10 mouse cellular contexts compared by ENCODE assay signal in the genomic region with DNA sequence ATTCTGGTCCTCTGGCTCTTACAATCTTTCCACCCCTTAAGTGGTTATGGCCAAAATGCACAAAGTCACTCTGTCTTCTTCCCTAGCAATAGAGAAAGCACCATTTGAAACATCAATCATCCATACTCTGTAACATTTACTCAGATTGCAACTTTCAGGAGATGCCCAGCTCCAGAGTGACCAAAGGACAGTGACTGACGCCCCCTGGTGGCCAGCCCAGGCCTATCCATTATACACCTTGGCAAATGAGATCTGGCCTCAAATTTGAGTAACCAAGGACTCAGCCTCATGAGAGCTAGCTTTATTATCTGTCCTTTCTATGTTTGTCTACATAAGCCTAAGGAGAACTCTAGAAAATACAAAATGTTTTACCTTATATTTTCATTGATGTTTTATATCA. TPM values are rescaled to one million over a fixed set of nuclear protein-coding genes. Genes with fewer than 3 reads are reported as not detected.
DNase-seq lines count a peak whose midpoint lies in the region; ATAC-seq and TF ChIP-seq lines count a peak whose summit lies in the region.
"Had no signal": no experiment of that assay in that cellular context is flagged by ENCODE, and none has a peak within 500 bp of the region (broad histone marks: within the 10 kb centered on the region; RNA-seq: fewer than 3 reads in every experiment).

No protein-coding gene starts in this region.

- H3K4me1 ChIP-seq in neural tube, embryonic 15.5 days: peaks cover 6% of the 10 kb centered on the region; the same call in 1 of the 2 replicates
- peaks cover 4% of the 10 kb centered on the region; the same call in 1 of the 2 replicates for H3K4me1 ChIP-seq in forebrain, embryonic 16.5 days (replicated peaks; ENCODE audit: control insufficient read depth, insufficient read depth, low read length)
- no peaks in the 10 kb centered on the region for H3K4me1 ChIP-seq in kidney, adult 2 months (ENCODE audit: control insufficient read depth, insufficient read depth, low read length)
- H3K4me1 ChIP-seq in limb, embryonic 10.5 days: no peaks in the 10 kb centered on the region
- no peaks in the 10 kb centered on the region for H3K4me1 ChIP-seq in neural tube, embryonic 14.5 days (ENCODE audit: control insufficient read depth, insufficient read depth, low read length)
- H3K4me1 ChIP-seq: embryonic facial prominence, embryonic 12.5 days had no signal

- no peak for TF ChIP-seq POLR2A in kidney, adult 2 months (IDR thresholded peaks at IDR 0.05; ENCODE audit: low read depth, low read length)

- no peak overlapping the region for H3K9ac ChIP-seq in neural tube, embryonic 15.5 days (replicated peaks)
- H3K9ac ChIP-seq in forebrain, embryonic 16.5 days (replicated peaks; ENCODE audit: low read depth, low read length): no peak overlapping the region
- no peak overlapping the region for H3K9ac ChIP-seq in neural tube, embryonic 14.5 days (replicated peaks; ENCODE audit: low read depth, low read length)
- H3K9ac ChIP-seq: embryonic facial prominence, embryonic 12.5 days had no signal

- no peak overlapping the region for H3K4me2 ChIP-seq in neural tube, embryonic 15.5 days
- no peak overlapping the region for H3K4me2 ChIP-seq in forebrain, embryonic 16.5 days (ENCODE audit: low read length)
- H3K4me2 ChIP-seq in neural tube, embryonic 14.5 days (ENCODE audit: low read depth, low read length): no peak overlapping the region
- H3K4me2 ChIP-seq: embryonic facial prominence, embryonic 12.5 days had no signal

- H3K27me3 ChIP-seq in neural tube, embryonic 15.5 days (replicated peaks): no peaks in the 10 kb centered on the region
- no peaks in the 10 kb centered on the region; the same call in 1 of the 2 replicates for H3K27me3 ChIP-seq in forebrain, embryonic 16.5 days (replicated peaks; ENCODE audit: control insufficient read depth, insufficient read depth, low read length)
- H3K27me3 ChIP-seq in kidney, adult 2 months (replicated peaks; ENCODE audit: control insufficient read depth, insufficient read depth, low read length): no peaks in the 10 kb centered on the region
- H3K27me3 ChIP-seq in limb, embryonic 10.5 days (ENCODE audit: low read depth, poor library complexity, severe bottlenecking): no peaks in the 10 kb centered on the region
- H3K27me3 ChIP-seq in neural tube, embryonic 14.5 days (ENCODE audit: control insufficient read depth, insufficient read depth, low read length): no peaks in the 10 kb centered on the region
- H3K27me3 ChIP-seq: embryonic facial prominence, embryonic 12.5 days had no signal

- H3K9me3 ChIP-seq in neural tube, embryonic 15.5 days (replicated peaks): no peaks in the 10 kb centered on the region
- H3K9me3 ChIP-seq in forebrain, embryonic 16.5 days (ENCODE audit: control insufficient read depth, low read length): no peaks in the 10 kb centered on the region
- H3K9me3 ChIP-seq in limb, embryonic 10.5 days (replicated peaks): no peaks in the 10 kb centered on the region
- no peaks in the 10 kb centered on the region for H3K9me3 ChIP-seq in neural tube, embryonic 14.5 days (ENCODE audit: control insufficient read depth, low read length)
- H3K9me3 ChIP-seq: embryonic facial prominence, embryonic 12.5 days had no signal

- no peak overlapping the region for H3K27ac ChIP-seq in neural tube, embryonic 15.5 days (replicated peaks)
- H3K27ac ChIP-seq in forebrain, embryonic 16.5 days (ENCODE audit: low read length): no peak overlapping the region
- H3K27ac ChIP-seq in kidney, adult 2 months (ENCODE audit: insufficient read depth, low read depth, low read length): no peak overlapping the region
- no peak overlapping the region for H3K27ac ChIP-seq in limb, embryonic 10.5 days
- no peak overlapping the region for H3K27ac ChIP-seq in neural tube, embryonic 14.5 days (ENCODE audit: low read depth, low read length)
- H3K27ac ChIP-seq: embryonic facial prominence, embryonic 12.5 days; macrophage had no signal

- H3K4me3 ChIP-seq in neural tube, embryonic 15.5 days (replicated peaks): no peak overlapping the region
- no peak overlapping the region for H3K4me3 ChIP-seq in forebrain, embryonic 16.5 days (replicated peaks; ENCODE audit: low read length)
- no peak overlapping the region for H3K4me3 ChIP-seq in kidney, adult 2 months (ENCODE audit: insufficient read depth, low read depth, low read length)
- no peak overlapping the region for H3K4me3 ChIP-seq in limb, embryonic 10.5 days
- no peak overlapping the region for H3K4me3 ChIP-seq in neural tube, embryonic 14.5 days (ENCODE audit: low read depth, low read length)
- H3K4me3 ChIP-seq: embryonic facial prominence, embryonic 12.5 days had no signal

- H3K36me3 ChIP-seq in neural tube, embryonic 15.5 days: no peaks in the 10 kb centered on the region
- no peaks in the 10 kb centered on the region for H3K36me3 ChIP-seq in forebrain, embryonic 16.5 days (ENCODE audit: control insufficient read depth, insufficient read depth)
- H3K36me3 ChIP-seq in kidney, adult 2 months (ENCODE audit: control insufficient read depth, insufficient read depth, low read length): no peaks in the 10 kb centered on the region
- H3K36me3 ChIP-seq in limb, embryonic 10.5 days: no peaks in the 10 kb centered on the region
- H3K36me3 ChIP-seq in neural tube, embryonic 14.5 days (ENCODE audit: control insufficient read depth, insufficient read depth, low read length): no peaks in the 10 kb centered on the region
- H3K36me3 ChIP-seq: embryonic facial prominence, embryonic 12.5 days had no signal

- no peak for ATAC-seq in neural tube, embryonic 15.5 days (ENCODE audit: low FRiP score)
- ATAC-seq in forebrain, embryonic 16.5 days: 0 out of 2 replicates have a peak, but pooled peaks have one; percentile 31
- ATAC-seq in neural tube, embryonic 14.5 days (ENCODE audit: low read depth): peak; percentile 58; the same call in 1 of the 2 replicates
- no peak for ATAC-seq in activated CD4-positive, CD25-positive, alpha-beta regulatory T cell, adult 4 months

- 0% methylated on average over 1 of the region's 1 CpGs for WGBS in neural tube, embryonic 15.5 days
- 3% methylated on average over 1 of the region's 1 CpGs for WGBS in forebrain, embryonic 16.5 days
- WGBS in kidney, adult 2 months: 0% methylated on average over 1 of the region's 1 CpGs
- 3% methylated on average over 1 of the region's 1 CpGs for WGBS in limb, embryonic 10.5 days
- 6% methylated on average over 1 of the region's 1 CpGs for WGBS in neural tube, embryonic 14.5 days

- DNase-seq in neural tube, embryonic 10.5 days (ENCODE audit: extremely low spot score, low spot score): peak; percentile 68
- DNase-seq in c-Kit-positive CD71-positive TER-119-positive erythroid progenitor cells, embryonic 14.5 days (ENCODE audit: low spot score): peak; percentile 4
- DNase-seq in kidney, adult 2 months: peak; percentile 61
- DNase-seq in limb, embryonic 10.5 days (ENCODE audit: low spot score): peak; percentile 79

- TF ChIP-seq CTCF in kidney, adult 2 months (conservative IDR thresholded peaks at IDR 0.05; ENCODE audit: insufficient read depth, insufficient read length, low read depth, low read length): peak; percentile 73

RNA-seq across cellular contexts. Expression of gene Ism1, which starts 44.7 kb away (rescaled TPM):
- 0.88 and 1.0 TPM in 2 replicates for polyA plus RNA-seq in neural tube, embryonic 15.5 days (2015; fragmentation: Nextera tagmentation; extraction: Ambion mirVana)
- 0.29 and 0.36 TPM in 2 replicates for polyA plus RNA-seq in forebrain, embryonic 16.5 days (2015; fragmentation: Nextera tagmentation; extraction: Ambion mirVana)
- polyA plus RNA-seq in kidney, adult 2 months (2012; rRNA removed): 0.67 and 0.90 TPM in 2 replicates
- polyA plus RNA-seq in limb, embryonic 10.5 days (2016; fragmentation: Nextera tagmentation; extraction: Ambion mirVana): 2.4 and 3.2 TPM in 2 replicates
- polyA plus RNA-seq in neural tube, embryonic 14.5 days (2014; fragmentation: Nextera tagmentation; extraction: Ambion mirVana): 0.94 and 1.1 TPM in 2 replicates
- not detected for polyA plus RNA-seq in activated CD4-positive, CD25-positive, alpha-beta regulatory T cell, adult 4 months (2017; shearing (Covaris generic))
- polyA plus RNA-seq: macrophage had no signal

Comparison
In these comparisons a context has a peak if more than half of its experiments do, and no peak if none do; other contexts are left out.
1. ATAC-seq: peak in forebrain, embryonic 16.5 days (single experiment) and neural tube, embryonic 14.5 days (single experiment); none in neural tube, embryonic 15.5 days (single experiment) and activated CD4-positive, CD25-positive, alpha-beta regulatory T cell, adult 4 months (single experiment).
2. DNase-seq: peak in every context shown above with its lines; median percentile 79 in limb, embryonic 10.5 days; 68 in neural tube, embryonic 10.5 days; 61 in kidney, adult 2 months; 4 in c-Kit-positive CD71-positive TER-119-positive erythroid progenitor cells, embryonic 14.5 days.